Comparison of ENCODE assay signal across 31 mouse cellular contexts in the genomic region with DNA sequence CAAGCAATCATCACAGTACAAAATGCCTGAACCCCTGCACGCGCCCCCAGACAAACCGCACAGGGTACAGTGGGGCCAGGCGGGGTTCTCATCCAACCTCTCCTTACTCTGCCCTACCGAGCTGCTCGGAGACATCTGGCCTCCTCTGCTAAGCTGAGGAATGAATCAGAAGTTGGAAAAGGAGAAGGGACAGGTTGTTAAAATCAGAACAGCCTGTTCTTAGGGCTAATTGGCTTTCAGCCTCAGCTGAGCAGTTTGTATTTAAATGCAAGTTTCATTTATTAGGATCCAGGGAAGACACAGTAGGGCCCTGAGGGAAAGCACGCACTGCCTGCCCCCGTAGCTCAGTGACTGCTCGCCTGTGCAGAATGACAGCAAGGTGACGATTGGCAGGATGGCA. TPM values are rescaled to one million over a fixed set of nuclear protein-coding genes. Genes with fewer than 3 reads are reported as not detected.
DNase-seq lines count a peak whose midpoint lies in the region; ATAC-seq and TF ChIP-seq lines count a peak whose summit lies in the region.
"Had no signal": no experiment of that assay in that cellular context is flagged by ENCODE, and none has a peak within 500 bp of the region (broad histone marks: within the 10 kb centered on the region; RNA-seq: fewer than 3 reads in every experiment).

No protein-coding gene starts in this region.

- no peak overlapping the region for H3K9ac ChIP-seq in forebrain, embryonic 15.5 days (replicated peaks)
- no peak overlapping the region for H3K9ac ChIP-seq in forebrain, embryonic 13.5 days
- H3K9ac ChIP-seq in hindbrain, embryonic 13.5 days = peak overlapping the region; percentile 24; the same call in 1 of the 2 replicates
- H3K9ac ChIP-seq in hindbrain, embryonic 11.5 days (ENCODE audit: low read depth, low read length) = no peak overlapping the region
- H3K9ac ChIP-seq: heart, embryonic 15.5 days; hindbrain, embryonic 12.5 days; limb, embryonic 12.5 days; liver, embryonic 15.5 days; lung, embryonic 14.5 days had no signal

- H3K27me3 ChIP-seq in forebrain, embryonic 15.5 days = no peaks in the 10 kb centered on the region
- H3K27me3 ChIP-seq in forebrain, embryonic 13.5 days = no peaks in the 10 kb centered on the region
- H3K27me3 ChIP-seq in hindbrain, embryonic 13.5 days = no peaks in the 10 kb centered on the region
- no peaks in the 10 kb centered on the region for H3K27me3 ChIP-seq in hindbrain, embryonic 11.5 days (ENCODE audit: control insufficient read depth, insufficient read depth, low read length)
- no peaks in the 10 kb centered on the region for H3K27me3 ChIP-seq in megakaryocyte, embryonic 14.5 days (replicated peaks)
- H3K27me3 ChIP-seq: heart, embryonic 15.5 days; hindbrain, embryonic 12.5 days; limb, embryonic 12.5 days; liver, embryonic 15.5 days; Patski had no signal

- no peak for TF ChIP-seq POLR2A in brain, embryonic 14.5 days (IDR thresholded peaks at IDR 0.05; ENCODE audit: borderline replicate concordance, extremely low read depth, insufficient read depth, insufficient read length, poor library complexity, severe bottlenecking)

- H3K27ac ChIP-seq in forebrain, embryonic 15.5 days (replicated peaks) = peak overlapping the region; percentile 34; the same call in 1 of the 2 replicates
- H3K27ac ChIP-seq in forebrain, embryonic 13.5 days = no peak overlapping the region
- H3K27ac ChIP-seq in hindbrain, embryonic 13.5 days = no peak overlapping the region
- H3K27ac ChIP-seq in hindbrain, embryonic 11.5 days (ENCODE audit: low read depth, low read length) = no peak overlapping the region
- H3K27ac ChIP-seq: gastrocnemius, adult 2 months; heart, embryonic 10.5 days; heart, embryonic 15.5 days; hindbrain, embryonic 12.5 days; limb, embryonic 12.5 days; liver, embryonic 15.5 days had no signal

- ATAC-seq in forebrain, embryonic 15.5 days (replicated peaks) = no peak; the same call in 1 of the 2 replicates
- ATAC-seq in forebrain, embryonic 13.5 days = no peak
- no peak for ATAC-seq in hindbrain, embryonic 13.5 days (ENCODE audit: low FRiP score)
- ATAC-seq in hindbrain, embryonic 11.5 days (ENCODE audit: low FRiP score) = no peak
- no peak for ATAC-seq in megakaryocyte, adult 5-6 weeks (ENCODE audit: poor library complexity, severe bottlenecking)
- ATAC-seq: intestine, embryonic 16.5 days; midbrain, embryonic 16.5 days; Patski had no signal

- H3K4me2 ChIP-seq in forebrain, embryonic 15.5 days (replicated peaks) = no peak overlapping the region
- H3K4me2 ChIP-seq in forebrain, embryonic 13.5 days = no peak overlapping the region
- no peak overlapping the region for H3K4me2 ChIP-seq in hindbrain, embryonic 13.5 days
- H3K4me2 ChIP-seq in hindbrain, embryonic 11.5 days (replicated peaks; ENCODE audit: low read depth, low read length) = no peak overlapping the region
- H3K4me2 ChIP-seq: heart, embryonic 15.5 days; hindbrain, embryonic 12.5 days; limb, embryonic 12.5 days; liver, embryonic 15.5 days; lung, embryonic 14.5 days; midbrain, embryonic 11.5 days had no signal

- no peak for TF ChIP-seq CTCF in brain, embryonic 14.5 days (IDR thresholded peaks at IDR 0.05; ENCODE audit: borderline replicate concordance, extremely low read depth, insufficient read depth, insufficient read length)

- H3K4me1 ChIP-seq in forebrain, embryonic 15.5 days = peaks cover 16% of the 10 kb centered on the region
- peaks cover 5% of the 10 kb centered on the region for H3K4me1 ChIP-seq in forebrain, embryonic 13.5 days
- no peaks in the 10 kb centered on the region; the same call in 1 of the 2 replicates for H3K4me1 ChIP-seq in hindbrain, embryonic 13.5 days (replicated peaks)
- no peaks in the 10 kb centered on the region for H3K4me1 ChIP-seq in hindbrain, embryonic 11.5 days (replicated peaks; ENCODE audit: control insufficient read depth, insufficient read depth, low read length)
- H3K4me1 ChIP-seq in megakaryocyte, embryonic 14.5 days = peaks cover 67% of the 10 kb centered on the region
- H3K4me1 ChIP-seq: heart, embryonic 15.5 days; liver, embryonic 15.5 days had no signal

- no peak overlapping the region for H3K4me3 ChIP-seq in forebrain, embryonic 15.5 days
- no peak overlapping the region for H3K4me3 ChIP-seq in forebrain, embryonic 13.5 days
- H3K4me3 ChIP-seq in hindbrain, embryonic 13.5 days = no peak overlapping the region
- no peak overlapping the region for H3K4me3 ChIP-seq in hindbrain, embryonic 11.5 days (ENCODE audit: low read depth, low read length)
- H3K4me3 ChIP-seq in megakaryocyte, embryonic 14.5 days (replicated peaks) = peak overlapping the region; percentile 38
- H3K4me3 ChIP-seq: erythroblast, embryonic 14.5 days; gastrocnemius, adult 2 months; heart, embryonic 10.5 days; heart, embryonic 15.5 days; hindbrain, embryonic 12.5 days; limb, embryonic 12.5 days; liver, embryonic 15.5 days had no signal

- no peaks in the 10 kb centered on the region for H3K36me3 ChIP-seq in forebrain, embryonic 15.5 days
- no peaks in the 10 kb centered on the region for H3K36me3 ChIP-seq in forebrain, embryonic 13.5 days (ENCODE audit: poor library complexity, severe bottlenecking)
- no peaks in the 10 kb centered on the region for H3K36me3 ChIP-seq in hindbrain, embryonic 13.5 days
- H3K36me3 ChIP-seq in hindbrain, embryonic 11.5 days (ENCODE audit: control insufficient read depth, insufficient read depth, low read length) = no peaks in the 10 kb centered on the region
- peaks cover 37% of the 10 kb centered on the region for H3K36me3 ChIP-seq in megakaryocyte, embryonic 14.5 days (replicated peaks; ENCODE audit: low read length)
- H3K36me3 ChIP-seq: G1E; heart, embryonic 10.5 days; heart, embryonic 15.5 days; hindbrain, embryonic 12.5 days; limb, embryonic 12.5 days; liver, embryonic 15.5 days had no signal

- 68% methylated on average over 10 of the region's 10 CpGs for WGBS in forebrain, embryonic 15.5 days
- 84% methylated on average over 10 of the region's 10 CpGs for WGBS in forebrain, embryonic 13.5 days
- WGBS in hindbrain, embryonic 13.5 days = 83% methylated on average over 10 of the region's 10 CpGs
- WGBS in hindbrain, embryonic 11.5 days = 84% methylated on average over 10 of the region's 10 CpGs

- no peaks in the 10 kb centered on the region for H3K9me3 ChIP-seq in forebrain, embryonic 15.5 days
- H3K9me3 ChIP-seq in forebrain, embryonic 13.5 days (replicated peaks) = no peaks in the 10 kb centered on the region
- H3K9me3 ChIP-seq in hindbrain, embryonic 13.5 days = no peaks in the 10 kb centered on the region
- no peaks in the 10 kb centered on the region for H3K9me3 ChIP-seq in hindbrain, embryonic 11.5 days (ENCODE audit: control insufficient read depth, low read length)
- no peaks in the 10 kb centered on the region for H3K9me3 ChIP-seq in megakaryocyte, embryonic 14.5 days
- H3K9me3 ChIP-seq: G1E; heart, embryonic 10.5 days; heart, embryonic 15.5 days; hindbrain, embryonic 12.5 days; limb, embryonic 12.5 days; liver, embryonic 15.5 days had no signal

- no peak for DNase-seq in hindbrain, embryonic 11.5 days (ENCODE audit: low spot score)
- peak; percentile 43 for DNase-seq in brain, embryonic 14.5 days (ENCODE audit: low read depth)
- no peak for DNase-seq in kidney, adult 9 months
- DNase-seq: adrenal gland, postnatal 14 days; cerebellum, adult 18-20 months; cerebellum, postnatal 10 days; gastrocnemius, adult 2 months; kidney, adult 8-10 months; kidney, postnatal 10 days; lung, embryonic 14.5 days; lung, postnatal 14 days; thymus, postnatal 25 days had no signal

RNA-seq across cellular contexts. Expression of a gene that starts 20.2 kb away (rescaled TPM):
- polyA plus RNA-seq in forebrain, embryonic 15.5 days (2015; fragmentation: Nextera tagmentation; extraction: Ambion mirVana) = 3.2 and 3.3 TPM in 2 replicates
- 0.31 and 0.59 TPM in 2 replicates for polyA plus RNA-seq in forebrain, embryonic 13.5 days (2015; fragmentation: Nextera tagmentation; extraction: Ambion mirVana)
- 3.2 and 3.3 TPM in 2 replicates for polyA plus RNA-seq in hindbrain, embryonic 13.5 days (2015; fragmentation: Nextera tagmentation; extraction: Ambion mirVana)
- 0.29 and 0.35 TPM in 2 replicates for polyA plus RNA-seq in hindbrain, embryonic 11.5 days (2014; fragmentation: Nextera tagmentation; extraction: Ambion mirVana)
- 2.9 and 16.0 TPM in 2 replicates for polyA plus RNA-seq in megakaryocyte, embryonic 14.5 days (2012; ENCODE audit: insufficient read depth, low replicate concordance)
- total RNA-seq in megakaryocyte, adult 5-6 weeks (2015) = 71.1 and 79.5 TPM in 2 replicates
- total RNA-seq in megakaryocyte, adult 5-6 weeks (2017) = 75.2 and 81.4 TPM in 2 replicates
- 2.6 and 3.8 TPM in 2 replicates for polyA plus RNA-seq in brain, embryonic 14.5 days (2012; rRNA removed)
- polyA plus RNA-seq: Patski had no signal

RNA-seq across cellular contexts. Expression of a gene that starts 50.3 kb away (rescaled TPM):
- 68.7 and 70.3 TPM in 2 replicates for polyA plus RNA-seq in forebrain, embryonic 15.5 days (2015; fragmentation: Nextera tagmentation; extraction: Ambion mirVana)
- 81.3 and 82.6 TPM in 2 replicates for polyA plus RNA-seq in forebrain, embryonic 13.5 days (2015; fragmentation: Nextera tagmentation; extraction: Ambion mirVana)
- 67.7 and 68.2 TPM in 2 replicates for polyA plus RNA-seq in hindbrain, embryonic 13.5 days (2015; fragmentation: Nextera tagmentation; extraction: Ambion mirVana)
- 88.9 and 95.2 TPM in 2 replicates for polyA plus RNA-seq in hindbrain, embryonic 11.5 days (2014; fragmentation: Nextera tagmentation; extraction: Ambion mirVana)
- polyA plus RNA-seq in megakaryocyte, embryonic 14.5 days (2012; ENCODE audit: insufficient read depth, low replicate concordance) = 4.9 and 13.4 TPM in 2 replicates
- 94.5 and 117 TPM in 2 replicates for total RNA-seq in megakaryocyte, adult 5-6 weeks (2015)
- 59.1 and 63.1 TPM in 2 replicates for total RNA-seq in megakaryocyte, adult 5-6 weeks (2017)
- 45.8 and 58.6 TPM in 2 replicates for polyA plus RNA-seq in brain, embryonic 14.5 days (2012; rRNA removed)

RNA-seq across cellular contexts. Expression of a gene that starts 54.9 kb away (rescaled TPM):
- polyA plus RNA-seq in forebrain, embryonic 15.5 days (2015; fragmentation: Nextera tagmentation; extraction: Ambion mirVana) = 0.14 and 0.17 TPM in 2 replicates
- polyA plus RNA-seq in forebrain, embryonic 13.5 days (2015; fragmentation: Nextera tagmentation; extraction: Ambion mirVana) = 0.11 and 0.12 TPM in 2 replicates
- polyA plus RNA-seq in hindbrain, embryonic 13.5 days (2015; fragmentation: Nextera tagmentation; extraction: Ambion mirVana) = 0.16 and 0.23 TPM in 2 replicates
- polyA plus RNA-seq in hindbrain, embryonic 11.5 days (2014; fragmentation: Nextera tagmentation; extraction: Ambion mirVana) = 0.25 and 1.4 TPM in 2 replicates
- polyA plus RNA-seq in megakaryocyte, embryonic 14.5 days (2012; ENCODE audit: insufficient read depth, low replicate concordance) = 0.07 TPM in 1 of 2 replicates, not detected in the other
- total RNA-seq in megakaryocyte, adult 5-6 weeks (2015) = 4.9 and 8.7 TPM in 2 replicates
- 4.0 and 10.6 TPM in 2 replicates for total RNA-seq in megakaryocyte, adult 5-6 weeks (2017)
- 0.19 and 0.26 TPM in 2 replicates for polyA plus RNA-seq in brain, embryonic 14.5 days (2012; rRNA removed)
- total RNA-seq: adrenal gland, postnatal 14 days; gastrocnemius, adult 2 months had no signal
- polyA plus RNA-seq: erythroblast, embryonic 14.5 days; G1E; large intestine, adult 2 months; liver, adult 2 months; small intestine, adult 2 months had no signal
